Mouse (Mus musculus) embryonic fibroblast, embryonic 13.5 days (primary cell): ENCODE data around the gene Cnnm4. TPM values are rescaled to one million over a fixed set of nuclear protein-coding genes. Genes with fewer than 3 reads are reported as not detected.
"Not testable (repeated sequence)": the region's sequence is repeated elsewhere in the genome, so short reads cannot be mapped to it uniquely, and the experiment has no call there.

Source experiments
- H3K27ac ChIP-seq: 2 replicates; pipeline ENCODE4 v1.5.1; 2012; ENCODE audit warnings: low read length, control low read depth, inconsistent platforms; ENCODE audit not compliant: insufficient read depth
- H3K4me1 ChIP-seq: 2 replicates; pipeline ENCODE4 v1.6.1; 2011; ENCODE audit warnings: low read length; ENCODE audit not compliant: control insufficient read depth, insufficient read depth
- H3K4me3 ChIP-seq: 2 replicates; pipeline ENCODE4 v1.5.1; 2011; ENCODE audit warnings: mild to moderate bottlenecking, control low read depth, low read length; ENCODE audit not compliant: insufficient read depth
- CTCF ChIP-seq: IDR thresholded peaks from 2 replicates; pipeline ENCODE4 v1.5.1; 2011; ENCODE audit warnings: mild to moderate bottlenecking, control low read depth, low read length, moderate library complexity, borderline replicate concordance; ENCODE audit not compliant: insufficient read depth
- POLR2A ChIP-seq: IDR thresholded peaks from 2 replicates; pipeline ENCODE4 v1.6.1; 2011; ENCODE audit warnings: low read depth, mild to moderate bottlenecking, control low read depth, low read length, moderate library complexity
- polyA plus RNA-seq: library from polyadenylated mRNA; stranded (reverse); fragments of >200 nt; gene quantifications from 2 replicates; pipeline ENCODE4 v1.2.4, GENCODE M21; 2011; ENCODE audit warnings: low read depth; ENCODE audit not compliant: missing spikeins, insufficient read length

Cnnm4 gene
- polyA plus RNA-seq, 1 experiment = 11.6 TPM

GRCm38 (mm10) chr1:36526903-36527302 is 55.5 kb downstream of the Cnnm4 start:
- H3K4me1 ChIP-seq = no peaks in the 10 kb centered on the region
- no peak overlapping the region for H3K27ac ChIP-seq
- TF ChIP-seq CTCF (no peak), POLR2A (no peak)
- H3K4me3 ChIP-seq = no peak overlapping the region

GRCm38 (mm10) chr1:36528351-36528750 is 56.9 kb downstream of the Cnnm4 start:
- TF ChIP-seq POLR2A (no peak), CTCF (no peak)
- no peak overlapping the region for H3K27ac ChIP-seq
- no peaks in the 10 kb centered on the region for H3K4me1 ChIP-seq
- H3K4me3 ChIP-seq = no peak overlapping the region

GRCm38 (mm10) chr1:36529274-36529673 is 57.9 kb downstream of the Cnnm4 start:
- no peak for TF ChIP-seq POLR2A
- H3K4me1 ChIP-seq = no peaks in the 10 kb centered on the region
- no peak overlapping the region for H3K4me3 ChIP-seq
- no peak overlapping the region for H3K27ac ChIP-seq

- Histone ChIP-seq H3K27ac (no peak overlapping the region), H3K4me3 (no peak overlapping the region), H3K4me1 (no peaks in the 10 kb centered on the region)
- TF ChIP-seq CTCF (no peak), POLR2A (no peak)
Measured at GRCm38 (mm10) chr1:36529875-36530274, 58.5 kb downstream of the Cnnm4 start.

GRCm38 (mm10) chr1:36530485-36530884 is 59.1 kb downstream of the Cnnm4 start:
- H3K4me1 ChIP-seq = no peaks in the 10 kb centered on the region
- TF ChIP-seq CTCF = no peak
- TF ChIP-seq POLR2A = no peak
- no peak overlapping the region for H3K27ac ChIP-seq
- no peak overlapping the region for H3K4me3 ChIP-seq

- Histone ChIP-seq H3K4me3 (no peak overlapping the region), H3K4me1 (no peaks in the 10 kb centered on the region), H3K27ac (no peak overlapping the region)
- TF ChIP-seq POLR2A (no peak), CTCF (no peak)
Measured at GRCm38 (mm10) chr1:36530962-36531361, 59.5 kb downstream of the Cnnm4 start.

GRCm38 (mm10) chr1:36531461-36531860 is 60.0 kb downstream of the Cnnm4 start:
- Histone ChIP-seq H3K4me1 (no peaks in the 10 kb centered on the region), H3K27ac (no peak overlapping the region), H3K4me3 (no peak overlapping the region)
- TF ChIP-seq CTCF = no peak
- TF ChIP-seq POLR2A = no peak

- Histone ChIP-seq H3K27ac (no peak overlapping the region), H3K4me3 (no peak overlapping the region), H3K4me1 (no peaks in the 10 kb centered on the region)
- TF ChIP-seq POLR2A = no peak
- TF ChIP-seq CTCF = no peak
Measured at GRCm38 (mm10) chr1:36533546-36533945, 62.1 kb downstream of the Cnnm4 start.

DNA sequence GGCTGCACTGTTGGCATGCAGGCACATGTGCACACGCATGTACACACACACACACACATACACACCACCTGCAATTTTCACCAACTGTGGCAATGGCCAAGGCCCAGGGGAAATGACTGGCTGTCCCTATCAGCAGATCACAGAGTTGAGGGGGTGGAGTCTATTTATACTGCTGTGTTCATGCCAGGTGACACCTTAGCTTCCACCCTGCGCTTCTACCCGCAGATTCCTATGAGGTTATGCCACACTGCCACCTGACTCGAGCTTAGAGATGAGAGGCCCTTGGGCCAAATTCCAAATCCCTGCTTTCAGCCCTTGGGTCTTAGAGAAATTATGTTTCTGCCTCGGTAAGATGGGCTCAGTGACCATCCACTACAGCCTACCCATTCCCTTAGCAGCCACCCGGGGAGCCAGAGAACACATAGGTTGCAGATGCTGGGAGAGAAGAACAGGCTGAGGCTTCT is 63.2 kb downstream of the Cnnm4 start:
- H3K4me3 ChIP-seq = no peak overlapping the region
- TF ChIP-seq POLR2A = no peak
- no peaks in the 10 kb centered on the region for H3K4me1 ChIP-seq
- H3K27ac ChIP-seq = no peak overlapping the region

DNA sequence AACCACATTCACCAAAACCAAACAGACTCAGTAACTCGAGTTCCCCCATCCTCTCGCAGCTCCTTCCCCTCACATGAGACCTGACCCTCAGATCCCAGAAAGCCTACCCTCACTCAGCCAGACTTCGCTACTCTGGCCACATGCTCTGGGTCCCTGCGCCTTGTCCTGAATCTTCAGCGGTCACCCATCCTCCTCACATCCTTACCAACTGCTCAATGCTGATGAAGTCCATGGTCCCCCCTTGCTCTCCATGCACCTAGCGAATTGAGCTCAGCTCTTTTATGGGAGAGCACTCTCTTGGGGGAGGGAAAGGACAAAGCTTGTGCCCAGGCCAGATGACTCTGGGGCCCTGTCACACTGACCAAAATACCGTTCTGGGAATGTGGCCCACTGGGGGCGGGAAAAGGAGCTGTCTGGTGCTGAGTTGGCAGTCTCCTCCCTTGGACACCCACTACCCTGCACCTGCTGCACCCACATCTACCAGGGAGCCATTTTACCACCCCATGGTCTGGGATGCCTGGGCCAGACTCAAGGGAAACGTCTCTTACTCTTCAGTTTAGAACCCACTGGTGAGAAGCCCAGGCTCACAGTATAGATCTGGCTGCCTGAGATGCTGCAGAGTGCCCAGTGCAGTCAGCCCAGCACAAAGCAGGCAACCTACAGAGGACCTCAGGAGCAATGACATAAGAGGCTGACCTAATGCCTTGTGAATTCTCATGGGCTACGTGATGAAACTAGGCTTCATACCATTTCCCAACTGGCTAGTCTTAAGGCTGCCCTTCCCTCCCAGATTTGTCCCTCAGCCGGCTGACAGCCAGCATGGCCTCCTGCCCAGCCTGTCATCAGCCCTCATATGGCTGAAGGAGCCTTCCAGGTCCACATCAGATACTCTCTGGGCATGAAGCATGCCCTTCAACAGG is 64.3 kb downstream of the Cnnm4 start:
- Histone ChIP-seq H3K27ac (no peak overlapping the region), H3K4me1 (no peaks in the 10 kb centered on the region), H3K4me3 (no peak overlapping the region)
- TF ChIP-seq CTCF (no peak), POLR2A (no peak)

DNA sequence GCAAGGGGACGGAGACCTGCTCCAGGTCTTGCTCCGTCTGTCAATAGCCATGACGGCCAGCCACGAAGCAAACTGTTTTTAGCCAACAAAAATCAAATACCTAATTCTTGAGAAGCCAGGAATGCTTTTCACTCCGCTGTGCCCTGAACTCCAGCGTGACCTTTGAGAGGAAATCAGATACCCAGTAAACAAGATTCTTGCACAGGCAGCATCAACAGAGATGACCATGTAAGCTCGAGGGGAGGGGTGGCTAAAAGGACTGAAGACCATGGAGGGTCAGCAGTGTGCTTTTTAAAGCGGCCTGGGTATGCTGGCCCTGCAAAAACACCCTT is 64.9 kb downstream of the Cnnm4 start:
- Histone ChIP-seq H3K4me1 (no peaks in the 10 kb centered on the region), H3K4me3 (no peak overlapping the region), H3K27ac (no peak overlapping the region)
- no peak for TF ChIP-seq CTCF
- TF ChIP-seq POLR2A = no peak

DNA sequence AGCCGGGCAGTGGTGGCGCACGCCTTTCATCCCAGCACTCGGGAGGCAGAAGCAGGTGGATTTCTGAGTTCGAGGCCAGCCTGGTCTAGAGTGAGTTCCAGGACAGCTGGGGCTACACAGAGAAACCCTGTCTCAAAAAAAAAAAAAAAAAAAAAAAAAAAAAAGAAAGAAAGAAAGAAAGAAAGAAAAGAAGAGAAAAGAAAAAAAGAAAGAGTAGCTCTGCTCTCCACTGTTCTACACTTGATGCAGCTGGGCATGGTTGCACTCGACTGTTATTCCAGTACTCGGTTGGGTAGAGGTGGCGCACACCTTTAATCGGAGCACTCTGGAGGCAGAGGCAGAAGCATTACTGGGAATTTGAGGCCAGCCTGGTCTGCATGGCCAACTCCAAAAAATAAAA is 65.4 kb downstream of the Cnnm4 start, which contains the start of gene Ankrd23:
Gene Ankrd23 (minus strand): TSS at position 101 of the 400 bp plus-strand sequence.
- H3K4me3 ChIP-seq, H3K4me1 ChIP-seq, H3K27ac ChIP-seq: not testable (repeated sequence)
